Mouse (Mus musculus) naive thymus-derived CD4-positive, alpha-beta T cell, adult 5 months (primary cell): ENCODE data around the gene Gm4981. TPM values are rescaled to one million over a fixed set of nuclear protein-coding genes. Genes with fewer than 3 reads are reported as not detected.

Source experiments
- polyA plus RNA-seq: library from polyadenylated mRNA; unstranded; fragments of 100-300 nt; shearing (Covaris generic); gene quantifications from one replicate; pipeline ENCODE4 v1.2.1, GENCODE M21; 2017

The Gm4981 gene
- not detected for polyA plus RNA-seq

GRCm38 (mm10) chr10:58236613-58237012, at the start of gene Gm4981:
Gene Gm4981, minus strand, starts transcription at chr10:58236701.

DNA sequence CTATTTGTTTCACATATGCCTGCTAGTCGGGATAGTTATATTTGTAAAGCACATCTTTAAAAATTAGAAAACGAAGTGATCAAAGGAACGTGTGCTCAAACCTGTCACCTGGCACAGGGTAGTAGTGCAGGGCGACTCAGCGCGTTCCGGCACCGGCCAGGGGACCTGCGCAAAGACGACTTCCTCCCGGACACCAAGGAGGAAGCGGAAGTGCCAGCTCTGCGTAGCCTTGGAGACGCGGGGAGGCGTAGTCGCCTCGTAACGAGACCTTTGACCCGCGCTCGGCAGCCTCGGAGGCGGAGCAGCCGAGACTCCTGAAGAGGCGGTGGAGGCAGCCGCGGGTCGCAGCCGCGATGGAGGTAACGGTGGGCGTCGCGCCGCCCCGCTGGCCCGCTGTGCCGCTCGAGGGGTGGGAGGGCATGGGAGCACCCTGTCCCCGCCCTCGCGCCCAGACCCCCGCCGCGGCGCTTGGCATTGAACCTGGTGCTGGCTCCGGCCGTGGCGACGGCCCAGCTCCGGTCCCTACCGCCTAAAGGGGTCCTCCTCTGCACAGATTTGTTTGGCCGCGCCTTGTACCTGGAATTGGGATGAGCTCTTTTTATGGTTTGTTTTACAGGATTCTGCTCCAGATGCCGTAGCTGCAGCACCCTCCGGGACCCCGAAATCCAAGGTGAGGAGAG, 18.9 kb upstream of the Gm4981 start, which contains the start of gene Gcc2:
Gcc2 (plus strand) TSS at position 285 of the 680 bp plus-strand sequence.

DNA sequence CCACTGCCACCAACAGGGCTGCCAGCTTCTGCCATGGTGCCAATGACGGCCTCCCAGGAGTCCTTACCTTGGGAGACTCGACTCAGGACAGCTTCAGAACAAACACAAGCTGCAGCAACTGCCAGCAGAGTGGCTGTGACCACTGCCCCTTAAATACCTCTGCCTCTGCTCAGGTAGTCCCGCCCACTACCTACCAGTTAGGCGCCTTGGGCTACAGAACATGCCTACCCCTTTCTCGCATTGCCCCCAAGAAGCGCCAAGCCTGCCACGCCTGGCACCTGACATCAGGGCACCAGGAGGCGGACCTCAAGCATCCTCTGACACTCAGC, 3.9 kb downstream of the Gm4981 start, which contains the start of gene Duxf3:
Duxf3 (minus strand) TSS at position 35 of the 329 bp plus-strand sequence.

GRCm38 (mm10) chr10:58224827-58225785, 11.4 kb downstream of the Gm4981 start, which contains the start of gene AW822073:
Gene AW822073, minus strand, starts transcription at chr10:58224930.

Other genes with a start within 250 kb of the Gm4981 start
- not detected for gene AW822073, start 11.8 kb downstream of the Gm4981 start, polyA plus RNA-seq
- 0.41 TPM for gene Duxf3, start 4.0 kb downstream of the Gm4981 start, polyA plus RNA-seq
- gene Gcc2, start 18.8 kb upstream of the Gm4981 start, polyA plus RNA-seq: 62.1 TPM
- gene Lims1, start 86.8 kb upstream of the Gm4981 start, polyA plus RNA-seq: 104 TPM
- gene Ranbp2, start 210.2 kb upstream of the Gm4981 start, polyA plus RNA-seq: 84.0 TPM